Mouse (Mus musculus) hindbrain, embryonic 15.5 days (tissue): Measurements from ENCODE around the gene Gm14305. TPM values are rescaled to one million over a fixed set of nuclear protein-coding genes. Genes with fewer than 3 reads are reported as not detected.
"Not testable (repeated sequence)": the region's sequence is repeated elsewhere in the genome, so short reads cannot be mapped to it uniquely, and the experiment has no call there.

Experiments
- ATAC-seq: fragments of 200-750 bp; cut with Nextera tagmentation; 2 replicates; pipeline ENCODE4 v1.8.0; 2017; ENCODE audit warnings: low read depth, moderate number of reproducible peaks, moderate TSS enrichment; ENCODE audit not compliant: low FRiP score
- H3K27ac ChIP-seq: fragments of 300-500 bp; sonication (generic); replicated peaks from 2 replicates; pipeline ENCODE4 v1.5.1; 2015; ENCODE audit warnings: mild to moderate bottlenecking, inconsistent platforms
- H3K27me3 ChIP-seq: fragments of 300-500 bp; sonication (generic); 2 replicates; pipeline ENCODE4 v1.6.1; 2015; ENCODE audit warnings: control low read depth, inconsistent platforms
- H3K36me3 ChIP-seq: fragments of 300-500 bp; sonication (generic); 2 replicates; pipeline ENCODE4 v1.6.1; 2015; ENCODE audit warnings: control low read depth, inconsistent platforms
- H3K4me1 ChIP-seq: fragments of 300-500 bp; sonication (generic); replicated peaks from 2 replicates; pipeline ENCODE4 v1.6.1; 2015; ENCODE audit warnings: control low read depth, inconsistent platforms
- H3K4me2 ChIP-seq: fragments of 300-500 bp; sonication (generic); 2 replicates; pipeline ENCODE4 v1.6.1; 2015; ENCODE audit warnings: moderate library complexity, mild to moderate bottlenecking, inconsistent platforms
- H3K4me3 ChIP-seq: fragments of 300-500 bp; sonication (generic); 2 replicates; pipeline ENCODE4 v1.5.1; 2015; ENCODE audit warnings: mild to moderate bottlenecking, inconsistent platforms
- H3K9ac ChIP-seq: fragments of 300-500 bp; sonication (generic); 2 replicates; pipeline ENCODE4 v1.6.1; 2015; ENCODE audit warnings: inconsistent platforms
- H3K9me3 ChIP-seq: fragments of 300-500 bp; sonication (generic); 2 replicates; pipeline ENCODE4 v1.6.1; 2016; ENCODE audit warnings: control low read depth, inconsistent platforms
- WGBS: fragments of 180-500 bp; shearing (Covaris S2); methylation state at CpG from one replicate; pipeline ENCODE4 v1.1.7; 2015; 5-methylcytosine and 5-hydroxymethylcytosine counted together
- polyA plus RNA-seq: library from polyadenylated mRNA; unstranded; fragments of >200 nt; fragmentation: Nextera tagmentation; extraction: Ambion mirVana; gene quantifications from 2 replicates; pipeline ENCODE4 v1.2.1, GENCODE M21; 2015

The Gm14305 gene
- polyA plus RNA-seq, result 33.1 and 36.1 TPM in 2 replicates

DNA sequence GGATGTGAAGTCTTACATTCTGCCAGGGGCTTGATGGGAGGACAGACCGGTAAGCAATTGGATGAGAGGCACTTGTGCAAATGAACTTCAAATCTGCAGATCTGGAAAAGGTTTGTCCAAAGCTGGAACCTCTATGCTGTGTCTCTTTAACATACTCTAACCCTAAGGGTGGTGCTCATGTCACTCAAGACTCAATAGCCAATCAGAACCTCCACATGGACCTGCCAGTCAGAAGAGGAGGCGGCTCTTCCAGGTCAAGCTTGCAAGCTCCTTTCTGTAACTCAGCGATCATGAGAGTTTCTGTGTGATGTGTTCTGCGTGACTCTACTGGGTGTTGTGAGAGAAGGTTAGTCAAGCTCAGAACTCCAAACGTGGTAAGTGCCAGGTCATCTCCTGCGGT lies at the start of gene Gm14305:
Gene Gm14305, plus strand, starts transcription at position 278 of the 400 bp plus-strand sequence.
- not testable (repeated sequence) for H3K27ac ChIP-seq, H3K36me3 ChIP-seq, H3K9me3 ChIP-seq, H3K4me1 ChIP-seq, H3K27me3 ChIP-seq, ATAC-seq
- H3K9ac ChIP-seq, result peak within 1 kb of the TSS; percentile 36; the same call in 1 of the 2 replicates
- H3K4me2 ChIP-seq, result peak within 1 kb of the TSS; percentile 48
- WGBS, result 0% methylated on average over 4 of the region's 6 CpGs
- H3K4me3 ChIP-seq, result peak within 1 kb of the TSS; percentile 47

DNA sequence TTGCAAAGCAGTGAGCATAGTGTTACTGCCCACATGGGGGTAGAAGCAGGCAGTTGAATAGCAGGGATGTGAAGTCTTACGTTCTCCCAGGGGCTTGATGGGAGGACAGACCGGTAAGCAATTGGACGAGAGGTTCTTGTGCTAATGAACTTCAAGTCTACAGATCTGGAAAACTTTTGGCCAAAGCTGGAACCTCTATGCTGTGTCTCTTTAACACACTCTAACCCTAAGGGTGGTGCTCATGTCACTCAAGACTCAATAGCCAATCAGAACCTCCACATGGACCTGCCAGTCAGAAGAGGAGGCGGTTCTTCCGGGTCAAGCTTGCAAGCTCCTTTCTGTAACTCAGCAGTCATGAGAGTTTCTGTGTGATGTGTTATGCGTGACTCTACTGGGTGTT lies 37.9 kb upstream of the Gm14305 start, which contains the start of gene Zfp973:
Gene Zfp973, plus strand, starts transcription at position 301 of the 400 bp plus-strand sequence.
- not testable (repeated sequence) for H3K27me3 ChIP-seq, H3K4me3 ChIP-seq, H3K4me1 ChIP-seq, H3K9me3 ChIP-seq, H3K4me2 ChIP-seq, ATAC-seq, H3K36me3 ChIP-seq, H3K9ac ChIP-seq, H3K27ac ChIP-seq
- WGBS, result no CpG with 5 or more reads among the region's 6 CpGs

Other genes with a start within 250 kb of the Gm14305 start
- gene Gm14434, start 221.5 kb upstream of the Gm14305 start, polyA plus RNA-seq, result 19.5 and 24.8 TPM in 2 replicates
- gene Zfp967, start 187.3 kb upstream of the Gm14305 start, polyA plus RNA-seq, result not detected in 2 replicates
- 7.7 and 20.5 TPM in 2 replicates for gene Gm14308, start 72.0 kb upstream of the Gm14305 start, polyA plus RNA-seq
- gene Zfp973, start 37.8 kb upstream of the Gm14305 start, polyA plus RNA-seq, result 8.5 and 9.4 TPM in 2 replicates
- 8.2 and 9.0 TPM in 2 replicates for gene Gm14295, start 90.3 kb downstream of the Gm14305 start, polyA plus RNA-seq
- gene Gm14408, start 122.8 kb downstream of the Gm14305 start, polyA plus RNA-seq, result not detected in 2 replicates
- 11.6 and 13.0 TPM in 2 replicates for gene Gm14296, start 219.5 kb downstream of the Gm14305 start, polyA plus RNA-seq